Mouse (Mus musculus) forebrain, embryonic 12.5 days (tissue): Measurements from ENCODE around the gene Pi4k2b. TPM values are rescaled to one million over a fixed set of nuclear protein-coding genes. Genes with fewer than 3 reads are reported as not detected.
A peak's percentile ranks its signal among the peaks of the same experiment; 100 is the strongest.
"Not testable (repeated sequence)": the region's sequence is repeated elsewhere in the genome, so short reads cannot be mapped to it uniquely, and the experiment has no call there.

Experiments
- ATAC-seq: fragments of 200-750 bp; cut with Nextera tagmentation; 2 replicates; pipeline ENCODE4 v1.8.0; 2017; ENCODE audit warnings: moderate TSS enrichment; ENCODE audit not compliant: low FRiP score
- H3K27ac ChIP-seq: fragments of 300-500 bp; sonication (generic); 2 replicates; pipeline ENCODE4 v1.5.1; 2016; ENCODE audit warnings: mild to moderate bottlenecking
- H3K27me3 ChIP-seq: fragments of 300-500 bp; sonication (generic); 2 replicates; pipeline ENCODE4 v1.6.1; 2016; ENCODE audit warnings: mild to moderate bottlenecking
- H3K36me3 ChIP-seq: fragments of 300-500 bp; sonication (generic); replicated peaks from 2 replicates; pipeline ENCODE4 v1.6.1; 2016; ENCODE audit warnings: mild to moderate bottlenecking
- H3K4me1 ChIP-seq: fragments of 300-500 bp; sonication (generic); 2 replicates; pipeline ENCODE4 v1.6.1; 2016
- H3K4me2 ChIP-seq: fragments of 300-500 bp; sonication (generic); 2 replicates; pipeline ENCODE4 v1.6.1; 2016; ENCODE audit warnings: mild to moderate bottlenecking, moderate library complexity
- H3K4me3 ChIP-seq: fragments of 300-500 bp; sonication (generic); replicated peaks from 2 replicates; pipeline ENCODE4 v1.5.1; 2016; ENCODE audit warnings: mild to moderate bottlenecking
- H3K9ac ChIP-seq: fragments of 300-500 bp; sonication (generic); 2 replicates; pipeline ENCODE4 v1.6.1; 2016; ENCODE audit warnings: mild to moderate bottlenecking
- H3K9me3 ChIP-seq: fragments of 300-500 bp; sonication (generic); 2 replicates; pipeline ENCODE4 v1.6.1; 2016
- WGBS: fragments of 180-500 bp; shearing (Covaris S2); methylation state at CpG from one replicate; pipeline ENCODE4 v1.1.7; 2016; 5-methylcytosine and 5-hydroxymethylcytosine counted together
- polyA plus RNA-seq: library from polyadenylated mRNA; unstranded; fragments of >200 nt; fragmentation: Nextera tagmentation; extraction: Ambion mirVana; gene quantifications from 2 replicates; pipeline ENCODE4 v1.2.1, GENCODE M21; 2016

Pi4k2b gene
- polyA plus RNA-seq, 1 experiment from 2014 or later, result 19.2 TPM

DNA sequence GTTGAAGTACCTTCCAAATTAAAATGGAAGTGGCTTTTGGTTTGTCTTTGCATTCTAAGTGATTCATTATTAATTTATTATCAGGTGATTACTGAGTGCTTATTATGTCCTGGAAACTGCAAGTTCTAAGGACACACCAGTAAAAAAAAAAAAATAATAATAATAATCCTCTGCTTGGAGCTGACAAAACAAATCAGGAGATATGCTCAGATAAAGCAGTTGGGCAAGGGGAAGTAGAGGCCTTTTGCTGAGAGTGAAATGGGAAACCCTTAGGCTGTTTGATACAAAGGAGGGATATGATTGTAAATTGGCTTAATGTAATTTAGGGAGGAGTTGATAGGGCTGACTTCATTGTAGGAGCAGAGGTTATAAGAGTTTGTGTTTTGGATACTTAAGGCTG, 5.5 kb downstream of the Pi4k2b start:
- H3K4me3 ChIP-seq, result no peak overlapping the region
- H3K27ac ChIP-seq, result no peak overlapping the region
- no peak overlapping the region for H3K4me2 ChIP-seq
- ATAC-seq, result no peak
- no peaks in the 10 kb centered on the region for H3K27me3 ChIP-seq
- H3K9ac ChIP-seq, result no peak overlapping the region
- H3K4me1 ChIP-seq, result no peaks in the 10 kb centered on the region
- no peaks in the 10 kb centered on the region for H3K36me3 ChIP-seq
- no peaks in the 10 kb centered on the region for H3K9me3 ChIP-seq

DNA sequence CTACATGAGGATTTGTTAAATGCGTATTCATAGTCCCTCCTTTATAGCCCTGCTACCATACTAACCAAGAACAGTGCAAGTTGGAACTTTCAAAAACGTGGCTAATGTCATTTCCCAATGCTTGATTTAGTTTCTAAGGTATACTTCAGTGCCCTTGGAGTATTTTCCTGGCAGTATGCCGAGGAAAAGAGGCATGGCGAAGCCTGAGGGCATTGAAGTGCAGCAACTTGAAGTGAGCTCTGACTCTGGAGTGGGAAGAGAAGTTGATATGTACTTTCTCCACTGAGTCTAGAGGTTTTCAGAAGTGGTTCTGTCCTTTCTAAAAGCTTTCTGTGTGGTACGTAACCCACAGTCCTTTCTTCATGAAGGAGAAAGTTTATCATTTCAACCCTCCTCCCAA, 7.4 kb downstream of the Pi4k2b start:
- no peaks in the 10 kb centered on the region for H3K27me3 ChIP-seq
- no peak for ATAC-seq
- H3K27ac ChIP-seq, result no peak overlapping the region
- WGBS, result 86% methylated on average over 5 of the region's 5 CpGs
- H3K4me3 ChIP-seq, result no peak overlapping the region
- H3K9me3 ChIP-seq, result no peaks in the 10 kb centered on the region
- H3K36me3 ChIP-seq, result no peaks in the 10 kb centered on the region
- H3K4me1 ChIP-seq, result no peaks in the 10 kb centered on the region
- no peak overlapping the region for H3K4me2 ChIP-seq
- H3K9ac ChIP-seq, result no peak overlapping the region

- no peak for ATAC-seq
These were observed 11.8 kb downstream of the Pi4k2b start for GRCm38 (mm10) chr5:52753146-52753545.

DNA sequence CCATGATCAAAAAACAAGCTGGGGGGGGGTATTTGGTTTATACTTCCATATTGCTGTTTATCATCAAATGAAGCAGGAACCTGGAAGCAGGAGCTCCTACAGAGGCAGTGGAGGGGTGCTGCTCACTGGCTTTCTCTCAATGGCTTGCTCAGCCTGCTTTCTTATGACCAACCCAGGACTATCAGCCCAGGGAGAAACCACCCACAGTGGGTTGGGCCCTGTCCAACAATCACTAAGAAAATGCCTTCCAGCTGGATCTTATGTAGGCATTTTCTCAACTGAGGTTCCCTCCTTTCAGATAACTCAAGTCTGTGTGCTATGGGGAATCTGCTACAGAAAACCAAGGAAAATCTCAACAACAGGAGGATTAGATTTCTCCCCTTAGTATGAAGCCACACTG, 12.8 kb downstream of the Pi4k2b start:
- H3K4me1 ChIP-seq, result no peaks in the 10 kb centered on the region
- no peak overlapping the region for H3K4me2 ChIP-seq
- H3K9ac ChIP-seq, result no peak overlapping the region
- H3K4me3 ChIP-seq, result no peak overlapping the region
- H3K27ac ChIP-seq, result no peak overlapping the region
- no peaks in the 10 kb centered on the region for H3K27me3 ChIP-seq
- no peak for ATAC-seq
- H3K9me3 ChIP-seq, result no peaks in the 10 kb centered on the region
- H3K36me3 ChIP-seq, result no peaks in the 10 kb centered on the region

More at GRCm38 (mm10) chr5:52753146-52753545, 11.8 kb downstream of the Pi4k2b start:
- Histone ChIP-seq H3K9me3 (no peaks in the 10 kb centered on the region), H3K27me3 (no peaks in the 10 kb centered on the region), H3K4me1 (no peaks in the 10 kb centered on the region), H3K9ac (no peak overlapping the region), H3K4me3 (no peak overlapping the region), H3K36me3 (no peaks in the 10 kb centered on the region), H3K4me2 (no peak overlapping the region), H3K27ac (no peak overlapping the region)
- WGBS, result 85% methylated on average over 9 of the region's 9 CpGs

DNA sequence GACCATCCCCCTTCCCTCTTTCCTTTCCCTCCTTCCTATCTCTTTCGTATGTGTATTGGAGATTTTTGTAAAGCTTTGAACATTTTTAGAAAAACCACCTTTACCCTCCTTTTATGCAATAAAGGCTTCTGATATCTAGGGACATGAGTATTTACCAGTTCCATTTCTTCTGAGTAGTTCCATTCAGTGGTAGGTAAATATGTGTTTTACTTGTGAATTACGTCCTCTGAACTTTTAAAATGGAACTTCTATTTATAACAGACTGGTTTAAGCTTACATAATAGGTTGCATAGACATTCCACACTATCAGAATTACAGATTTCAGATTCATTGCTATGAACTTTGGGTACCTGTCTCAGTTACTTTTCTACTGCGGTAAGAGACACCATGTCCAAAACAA, 14.0 kb downstream of the Pi4k2b start:
- H3K4me1 ChIP-seq, result no peaks in the 10 kb centered on the region
- no peak overlapping the region for H3K9ac ChIP-seq
- WGBS, result 93% methylated on average over 3 of the region's 3 CpGs
- H3K4me3 ChIP-seq, result no peak overlapping the region
- H3K27me3 ChIP-seq, result no peaks in the 10 kb centered on the region
- no peaks in the 10 kb centered on the region for H3K36me3 ChIP-seq
- H3K4me2 ChIP-seq, result no peak overlapping the region
- no peak for ATAC-seq
- H3K9me3 ChIP-seq, result no peaks in the 10 kb centered on the region
- H3K27ac ChIP-seq, result no peak overlapping the region

- Histone ChIP-seq H3K27me3 (no peaks in the 10 kb centered on the region), H3K9me3 (no peaks in the 10 kb centered on the region), H3K27ac (no peak overlapping the region), H3K4me2 (no peak overlapping the region), H3K4me1 (no peaks in the 10 kb centered on the region), H3K9ac (no peak overlapping the region), H3K4me3 (no peak overlapping the region), H3K36me3 (no peaks in the 10 kb centered on the region)
- WGBS, result 95% methylated on average over 6 of the region's 6 CpGs
- ATAC-seq, result no peak
These were observed 14.6 kb downstream of the Pi4k2b start for GRCm38 (mm10) chr5:52755989-52756388.

GRCm38 (mm10) chr5:52762586-52762985, 21.2 kb downstream of the Pi4k2b start:
- Histone ChIP-seq H3K9me3 (no peaks in the 10 kb centered on the region), H3K27ac (no peak overlapping the region), H3K9ac (no peak overlapping the region), H3K36me3 (no peaks in the 10 kb centered on the region), H3K4me3 (no peak overlapping the region), H3K4me1 (no peaks in the 10 kb centered on the region), H3K27me3 (no peaks in the 10 kb centered on the region), H3K4me2 (no peak overlapping the region)
- 93% methylated on average over 7 of the region's 7 CpGs for WGBS
- no peak for ATAC-seq

GRCm38 (mm10) chr5:52774267-52774666, 32.9 kb downstream of the Pi4k2b start:
- Histone ChIP-seq H3K27me3 (no peaks in the 10 kb centered on the region), H3K27ac (no peak overlapping the region), H3K9ac (no peak overlapping the region), H3K4me1 (no peaks in the 10 kb centered on the region), H3K4me3 (no peak overlapping the region), H3K4me2 (no peak overlapping the region), H3K9me3 (no peaks in the 10 kb centered on the region), H3K36me3 (peaks cover 7% of the 10 kb centered on the region; the same call in 1 of the 2 replicates)
- no peak for ATAC-seq
- WGBS, result 94% methylated on average over 5 of the region's 5 CpGs

DNA sequence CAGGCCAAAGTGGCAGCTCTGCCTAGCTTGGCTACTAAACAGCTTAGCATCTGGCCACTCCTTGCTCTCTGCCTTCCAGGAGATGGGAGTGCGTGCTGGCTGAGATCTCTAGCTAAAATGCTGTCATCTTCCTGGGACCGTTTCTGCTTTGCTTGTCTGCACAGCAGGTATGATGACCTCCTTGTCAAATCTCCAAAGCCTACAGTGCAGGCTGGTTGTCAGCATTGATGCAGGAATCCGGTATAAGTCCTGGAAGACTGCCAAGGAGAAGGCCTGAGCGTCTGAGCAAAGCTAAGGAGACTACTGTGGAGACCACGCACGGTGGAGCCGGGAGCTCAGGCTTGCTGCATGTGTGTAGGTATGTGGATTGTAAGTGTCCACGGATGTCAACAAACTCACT, 33.9 kb downstream of the Pi4k2b start, which contains the start of gene Zcchc4:
Gene Zcchc4 (plus strand): TSS at position 173 of the 400 bp plus-strand sequence.
- no peak within 1 kb of the TSS for H3K4me3 ChIP-seq
- no peak for ATAC-seq
- H3K36me3 ChIP-seq, result peaks cover 6% of the 10 kb centered on the region; the same call in 1 of the 2 replicates
- 79% methylated on average over 8 of the region's 8 CpGs for WGBS
- no peaks in the 10 kb centered on the region for H3K4me1 ChIP-seq
- no peak within 1 kb of the TSS for H3K9ac ChIP-seq
- no peaks in the 10 kb centered on the region for H3K9me3 ChIP-seq
- H3K4me2 ChIP-seq, result no peak within 1 kb of the TSS
- H3K27ac ChIP-seq, result no peak within 1 kb of the TSS
- no peaks in the 10 kb centered on the region for H3K27me3 ChIP-seq

DNA sequence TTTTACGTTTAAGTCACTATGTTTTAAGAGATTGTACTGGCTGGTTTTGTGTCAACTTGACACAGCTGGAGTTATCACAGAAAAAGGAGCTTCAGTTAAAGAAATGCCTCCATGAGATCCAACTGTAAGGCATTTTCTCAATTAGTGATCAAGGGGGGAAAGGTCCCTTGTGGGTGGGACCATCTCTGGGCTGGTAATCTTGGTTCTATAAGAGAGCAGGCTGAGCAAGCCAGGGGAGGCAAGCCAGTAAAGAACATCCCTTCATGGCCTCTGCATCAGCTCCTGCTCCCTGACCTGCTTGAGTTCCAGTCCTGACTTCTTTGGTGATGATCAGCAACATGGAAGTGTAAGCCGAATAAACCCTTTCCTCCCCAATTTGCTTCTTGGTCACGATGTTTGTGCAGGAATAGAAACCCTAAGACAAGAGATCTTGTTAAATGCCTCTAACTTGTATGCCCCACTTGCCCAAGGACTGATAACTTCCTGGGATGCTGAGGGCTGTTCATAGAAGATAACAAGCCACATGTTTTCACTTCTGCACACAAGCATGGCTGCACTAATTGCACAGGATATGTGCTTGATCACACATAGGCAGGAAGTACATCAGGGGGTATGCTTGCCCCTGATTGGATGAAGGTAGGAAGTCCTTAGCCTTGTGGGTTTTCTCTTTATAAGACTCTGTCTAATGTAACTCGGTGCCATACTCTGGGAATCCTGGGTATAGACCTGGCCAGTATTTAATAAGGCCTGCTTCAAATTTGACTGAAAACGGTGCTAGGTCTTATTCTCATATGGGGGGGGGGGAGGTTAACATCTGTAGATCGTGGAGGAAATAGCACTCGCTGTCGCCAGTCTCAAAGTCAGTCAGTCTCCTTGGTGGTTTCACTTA, 35.3 kb downstream of the Pi4k2b start:
- H3K9ac ChIP-seq, H3K4me3 ChIP-seq, H3K27me3 ChIP-seq, H3K36me3 ChIP-seq, H3K27ac ChIP-seq, H3K4me2 ChIP-seq, ATAC-seq, H3K4me1 ChIP-seq, H3K9me3 ChIP-seq: not testable (repeated sequence)
- 91% methylated on average over 8 of the region's 8 CpGs for WGBS

- Histone ChIP-seq H3K4me2 (peak overlapping the region; percentile 59), H3K4me1 (no peaks in the 10 kb centered on the region; the same call in 1 of the 2 replicates), H3K4me3 (peak overlapping the region; percentile 74), H3K9me3 (no peaks in the 10 kb centered on the region), H3K36me3 (peaks cover 18% of the 10 kb centered on the region), H3K27ac (peak overlapping the region; percentile 80), H3K27me3 (no peaks in the 10 kb centered on the region), H3K9ac (peak overlapping the region; percentile 73)
- WGBS, result 5% methylated on average over 37 of the region's 37 CpGs
- peak; percentile 98 for ATAC-seq
These were observed 41.3 kb downstream of the Pi4k2b start for GRCm38 (mm10) chr5:52782523-52783250.

- Histone ChIP-seq H3K4me3 (peak overlapping the region; percentile 74), H3K27me3 (no peaks in the 10 kb centered on the region), H3K9ac (peak overlapping the region; percentile 73), H3K36me3 (peaks cover 18% of the 10 kb centered on the region), H3K4me2 (peak overlapping the region; percentile 59), H3K4me1 (no peaks in the 10 kb centered on the region; the same call in 1 of the 2 replicates), H3K9me3 (no peaks in the 10 kb centered on the region), H3K27ac (peak overlapping the region; percentile 80)
- no peak; the same call in none of the 2 replicates for ATAC-seq
- 0% methylated on average over 9 of the region's 9 CpGs for WGBS
These were observed 41.9 kb downstream of the Pi4k2b start for GRCm38 (mm10) chr5:52783251-52783620.
